Mouse (Mus musculus) R1 (cell line): ENCODE measurements around the gene Stk32c.
A peak's percentile ranks its signal among the peaks of the same experiment; 100 is the strongest.

Experiments
- DNase-seq: peaks from one replicate; pipeline ENCODE4 v3.0.0-alpha.2; 2018; ENCODE audit warnings: low read depth, low spot score

Stk32c gene

GRCm38 (mm10) chr7:139212754-139213745, at the start of gene Stk32c, which contains the start of gene Lrrc27:
Gene Stk32c (minus strand): TSS chr7:139213307.
Gene Lrrc27 (plus strand): TSS chr7:139212988.
- peak; percentile 99 for DNase-seq

DNA sequence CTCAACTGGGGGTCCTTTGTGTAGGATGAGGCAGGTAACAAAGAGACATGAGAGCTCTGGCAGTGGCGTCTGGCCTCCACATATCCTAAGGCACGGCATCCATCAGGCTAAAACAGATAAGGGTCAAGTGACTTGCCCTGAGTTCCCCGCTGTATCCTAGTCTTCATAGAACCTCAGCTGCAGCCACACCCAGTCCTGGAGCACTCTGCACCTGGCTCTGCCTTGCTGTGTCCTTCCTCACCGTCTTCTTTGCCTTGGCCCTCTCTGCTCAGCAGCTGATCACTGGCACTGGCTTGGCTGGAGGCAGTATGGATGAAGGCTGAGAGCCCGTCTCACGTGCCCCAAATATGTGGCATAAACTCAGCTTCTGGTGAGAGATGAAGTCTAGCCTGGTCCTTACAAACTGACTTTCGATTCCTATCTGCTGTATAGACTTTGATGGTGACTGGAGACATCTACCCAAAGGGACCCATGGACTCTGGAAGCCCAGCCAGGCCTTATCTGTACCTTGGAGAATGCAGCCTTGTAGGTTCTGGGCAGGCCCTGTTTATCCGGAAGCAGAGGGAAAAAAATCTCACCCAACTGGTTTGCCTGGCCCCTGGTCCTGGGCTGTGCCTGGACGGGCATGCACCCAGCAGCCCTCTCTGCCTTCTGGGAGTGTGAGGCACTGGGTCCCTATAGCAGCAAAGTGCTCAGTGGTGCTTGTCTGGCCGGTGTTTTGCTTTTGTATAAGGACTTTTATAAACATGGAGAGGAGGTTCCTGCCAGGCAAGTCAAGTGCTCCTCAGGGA, 44.8 kb upstream of the Stk32c start:
- DNase-seq, result no peak

DNA sequence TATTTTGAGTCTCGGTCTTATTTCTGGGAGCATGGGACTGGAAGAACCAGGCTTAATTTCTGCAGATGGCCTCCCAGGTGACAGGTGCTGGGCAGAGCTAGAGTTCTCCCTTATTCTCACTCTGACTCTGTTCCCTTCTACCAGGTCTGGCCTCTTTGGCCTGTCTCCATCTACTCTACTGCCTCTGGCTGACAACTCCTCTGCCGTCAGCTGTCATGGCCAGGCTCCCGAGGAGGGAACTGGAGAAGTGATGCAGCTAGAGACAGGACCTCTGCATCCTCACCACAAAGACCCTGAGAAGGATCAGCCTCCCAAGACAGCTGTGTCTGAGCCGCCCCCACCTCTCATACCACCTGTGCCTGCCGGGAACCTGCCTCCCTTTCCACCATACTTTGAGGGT, 41.5 kb upstream of the Stk32c start:
- no peak for DNase-seq

DNA sequence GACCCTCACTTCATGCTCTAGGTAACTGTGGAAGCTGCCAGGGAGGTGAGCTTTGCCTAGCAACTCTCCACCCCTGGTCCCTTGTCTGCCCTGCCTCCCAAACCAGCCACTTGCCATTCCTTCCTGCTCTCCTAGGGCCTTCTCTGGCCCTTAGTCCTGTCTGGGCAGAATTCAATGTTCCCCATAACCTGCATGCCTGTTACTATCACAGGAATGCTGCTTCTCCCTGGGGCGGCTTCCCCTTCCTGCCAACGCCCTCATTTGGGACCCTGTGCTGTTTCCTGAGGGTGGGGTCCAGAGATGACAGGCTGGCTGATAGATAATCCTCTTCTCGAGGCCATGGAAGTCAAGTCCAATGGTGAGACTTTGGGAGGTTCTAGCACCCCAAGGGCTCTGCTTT, 40.4 kb upstream of the Stk32c start:
- DNase-seq, result peak; percentile 55

GRCm38 (mm10) chr7:139252986-139253385, 39.9 kb upstream of the Stk32c start:
- DNase-seq, result no peak

- no peak for DNase-seq
Observed at GRCm38 (mm10) chr7:139252566-139252965, 39.5 kb upstream of the Stk32c start.

DNA sequence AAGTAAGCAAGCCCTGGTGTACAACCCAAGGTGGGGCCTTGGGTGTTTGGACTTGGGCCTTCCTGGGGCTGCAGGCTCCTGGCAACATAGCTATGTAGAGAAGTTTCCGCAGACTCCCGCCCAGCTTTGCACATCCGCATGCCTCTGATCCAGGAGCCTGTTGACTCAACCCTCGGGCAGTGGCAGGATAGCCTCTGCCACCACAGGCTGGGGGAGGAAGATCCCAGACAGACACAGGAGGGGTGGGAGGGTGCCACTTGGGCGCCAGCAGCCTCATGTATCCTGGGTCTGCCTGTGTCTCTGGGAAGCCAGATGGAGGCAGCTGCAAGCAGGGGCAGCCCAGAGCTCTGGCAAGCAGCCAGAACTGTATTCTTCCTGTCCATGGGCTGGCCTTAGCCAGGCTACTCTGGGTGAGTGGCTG, 38.8 kb upstream of the Stk32c start:
- DNase-seq, result no peak

DNA sequence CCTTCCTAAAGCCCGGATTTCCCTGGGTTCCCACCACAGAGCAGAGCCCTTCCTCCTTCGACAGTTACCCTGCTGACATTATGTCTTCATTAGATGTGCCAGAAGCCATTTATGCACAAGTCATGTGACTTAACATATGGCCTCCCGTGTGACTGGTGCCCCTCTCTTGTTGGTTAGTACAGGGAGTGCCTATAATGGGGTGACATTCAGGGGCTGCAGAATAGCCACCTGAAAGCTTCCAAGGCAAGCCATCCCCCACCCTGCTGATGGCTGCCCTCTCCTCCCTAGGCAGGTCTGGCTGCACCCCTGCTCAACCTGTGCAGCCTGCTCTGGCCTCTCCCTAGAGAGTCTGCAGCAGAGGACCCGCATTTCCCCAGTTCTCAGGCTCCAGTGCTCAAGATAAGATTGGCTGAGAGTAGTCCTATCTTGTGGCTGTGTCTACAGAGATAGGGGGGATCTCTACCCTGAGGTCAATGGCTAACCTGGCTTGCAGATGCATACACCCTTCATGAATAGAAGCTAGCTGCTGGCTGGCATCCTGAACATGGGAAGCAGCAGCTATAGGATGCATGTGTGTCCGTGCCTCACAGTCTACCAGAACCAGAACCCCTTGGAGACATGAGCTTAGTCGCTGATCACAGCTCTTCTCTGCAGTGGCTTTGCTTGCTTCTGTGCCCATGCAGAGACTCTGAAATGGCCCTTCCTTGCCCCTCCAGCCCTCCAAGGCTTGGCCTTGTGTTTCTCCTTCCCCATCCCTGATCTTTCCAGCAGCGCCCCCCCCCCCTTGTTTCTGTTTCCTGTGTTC, 36.5 kb upstream of the Stk32c start:
- no peak for DNase-seq

GRCm38 (mm10) chr7:139248615-139249405, 35.7 kb upstream of the Stk32c start:
- peak; percentile 38 for DNase-seq

DNA sequence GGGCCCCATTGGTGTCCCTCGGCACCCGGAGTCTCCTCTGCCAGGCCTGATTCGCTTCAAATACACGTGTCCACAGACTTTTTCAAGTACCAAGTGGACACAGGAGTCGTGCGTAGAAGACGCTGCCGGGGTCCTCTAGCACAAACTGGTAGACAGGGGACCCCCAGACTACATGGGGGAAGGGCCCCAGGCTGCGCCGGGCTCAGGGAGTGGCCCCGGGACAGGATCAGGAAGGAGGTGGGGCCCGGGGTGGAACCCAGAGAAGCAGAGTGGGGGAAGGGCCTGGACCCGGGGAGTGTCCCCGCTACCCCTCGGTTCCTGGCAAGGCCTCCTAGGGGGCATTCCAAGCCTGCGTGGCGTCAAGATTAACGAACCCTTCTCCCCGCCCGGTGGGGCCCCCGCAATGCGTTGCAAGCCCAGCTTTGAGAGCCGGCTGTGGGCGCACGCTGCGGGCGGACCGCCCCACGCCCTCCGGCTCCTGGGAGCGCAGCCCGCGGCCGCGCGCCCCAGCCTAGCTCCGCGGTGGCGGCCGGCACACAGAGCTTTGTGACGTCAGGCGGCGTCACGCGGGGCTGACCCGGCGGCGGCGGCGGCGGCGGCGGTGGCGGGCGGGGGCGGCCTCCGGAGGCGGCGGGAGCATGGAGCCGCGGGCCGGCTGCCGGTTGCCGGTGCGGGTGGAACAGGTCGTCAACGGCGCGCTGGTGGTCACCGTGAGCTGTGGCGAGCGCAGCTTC, 34.9 kb upstream of the Stk32c start, which contains the start of gene Pwwp2b:
Gene Pwwp2b, plus strand, starts transcription at position 602 of the 734 bp plus-strand sequence.
- peak; percentile 68 for DNase-seq

GRCm38 (mm10) chr7:139246931-139247880, 34.1 kb upstream of the Stk32c start:
- peak; percentile 43 for DNase-seq

GRCm38 (mm10) chr7:139246086-139246485, 33.0 kb upstream of the Stk32c start:
- DNase-seq, result no peak

DNA sequence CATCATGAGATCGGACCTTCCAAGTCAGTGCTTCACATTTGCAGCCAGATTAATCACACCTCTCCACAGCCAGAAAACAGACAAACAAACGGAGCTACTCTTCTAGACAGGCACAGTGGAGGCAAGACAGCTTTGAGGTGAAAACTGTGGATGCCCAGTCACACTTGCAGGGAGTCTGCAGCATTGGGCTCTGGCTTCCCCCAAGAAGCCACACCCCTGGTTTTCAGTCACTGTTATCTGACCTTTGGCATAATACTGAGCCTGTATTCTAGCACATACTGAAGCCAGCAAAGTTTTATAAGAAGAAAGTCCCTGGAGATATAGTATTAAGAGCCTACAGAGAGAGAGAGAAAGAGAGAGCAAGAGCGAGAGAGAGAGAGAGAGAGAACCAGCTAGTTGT, 26.3 kb upstream of the Stk32c start:
- DNase-seq, result no peak

DNA sequence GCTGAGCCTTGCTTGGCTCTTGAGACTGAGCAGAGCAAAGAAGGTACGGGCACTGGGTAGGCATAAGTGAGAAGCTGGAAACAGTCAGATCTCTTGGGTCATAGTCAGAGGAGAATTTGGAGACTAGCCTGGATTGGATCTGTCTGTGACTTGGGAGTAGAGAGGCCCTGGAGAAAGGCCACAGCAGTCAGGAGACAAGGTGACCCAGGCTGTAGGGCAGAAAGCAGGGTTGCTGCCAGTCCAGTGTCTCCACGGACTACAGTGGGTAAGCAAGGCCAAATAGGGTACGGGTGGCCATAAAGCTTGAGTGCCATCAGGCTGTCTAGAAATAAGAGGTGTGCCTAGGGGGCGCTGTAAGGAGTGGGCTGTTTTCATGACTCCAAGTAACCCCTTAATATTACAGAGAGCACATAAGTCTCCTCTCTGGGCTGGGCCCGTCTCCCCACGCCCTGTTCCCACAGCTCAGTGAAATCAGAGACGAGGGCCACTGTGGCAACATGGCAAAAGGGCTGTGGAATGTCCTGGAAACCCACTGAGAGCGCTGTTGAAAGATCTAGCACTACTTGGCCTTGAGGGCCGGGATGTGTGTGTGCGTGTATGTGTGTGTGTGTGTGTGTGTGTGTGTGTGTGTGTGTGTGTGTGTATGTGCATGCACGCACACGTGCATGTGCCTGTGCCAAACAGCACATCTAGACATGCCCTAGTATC, 22.7 kb upstream of the Stk32c start:
- no peak for DNase-seq

DNA sequence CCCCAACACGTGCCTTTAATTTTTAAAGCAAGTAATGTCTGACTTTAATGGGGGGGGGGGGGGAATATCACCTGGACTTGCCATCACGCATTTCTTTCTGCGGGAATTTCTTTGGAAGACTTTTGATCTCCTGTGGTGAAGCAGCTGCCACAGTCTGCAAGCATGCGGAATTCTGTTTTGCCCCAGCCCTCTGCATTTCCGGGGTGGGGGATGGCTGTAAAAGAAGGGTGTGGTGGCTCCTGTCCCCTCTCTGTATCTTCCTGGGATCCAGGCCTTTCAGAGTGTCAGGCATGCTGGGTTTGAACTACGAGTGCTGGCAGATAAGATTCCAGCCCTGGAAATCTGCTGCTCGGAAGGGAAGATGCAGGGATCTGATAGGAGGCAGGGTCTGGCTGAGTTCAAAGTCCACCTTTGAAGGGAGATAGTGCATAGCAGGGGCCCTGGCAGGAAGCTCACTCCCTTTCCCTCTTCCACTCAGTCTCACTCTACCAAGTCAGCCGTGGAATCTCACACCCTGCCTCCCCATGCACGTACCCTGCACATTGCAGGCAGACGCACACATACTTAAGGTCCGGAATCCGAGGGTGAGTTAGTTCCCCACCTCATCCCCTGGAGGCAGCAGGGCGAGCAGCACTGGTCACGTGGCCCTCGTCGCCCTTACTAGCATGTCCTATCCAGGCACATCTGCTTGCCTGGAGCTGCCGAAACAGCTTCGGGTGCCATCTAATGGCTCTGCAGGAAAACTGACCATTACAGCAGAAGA, 21.5 kb upstream of the Stk32c start:
- peak; percentile 88 for DNase-seq

DNA sequence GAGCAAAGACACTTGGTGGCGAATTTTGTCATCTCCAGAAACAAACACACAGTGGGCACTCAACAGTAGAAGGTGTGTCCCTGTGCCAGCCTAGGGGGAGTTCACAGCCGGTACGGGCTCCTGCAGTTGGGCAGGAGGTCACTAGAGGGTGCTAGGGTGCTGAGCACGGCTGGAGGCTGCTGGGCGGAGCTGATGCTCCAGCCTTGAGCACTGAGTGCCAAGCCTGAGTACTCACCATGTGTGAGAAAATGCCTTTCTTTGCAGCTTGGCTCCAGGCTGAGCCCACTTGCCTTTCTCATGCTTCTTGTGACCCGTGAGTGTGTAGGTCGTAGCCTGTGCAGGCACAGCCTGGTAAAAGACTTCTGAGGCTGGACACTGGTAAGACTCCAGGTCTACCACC, 20.6 kb upstream of the Stk32c start:
- peak; percentile 89 for DNase-seq

DNA sequence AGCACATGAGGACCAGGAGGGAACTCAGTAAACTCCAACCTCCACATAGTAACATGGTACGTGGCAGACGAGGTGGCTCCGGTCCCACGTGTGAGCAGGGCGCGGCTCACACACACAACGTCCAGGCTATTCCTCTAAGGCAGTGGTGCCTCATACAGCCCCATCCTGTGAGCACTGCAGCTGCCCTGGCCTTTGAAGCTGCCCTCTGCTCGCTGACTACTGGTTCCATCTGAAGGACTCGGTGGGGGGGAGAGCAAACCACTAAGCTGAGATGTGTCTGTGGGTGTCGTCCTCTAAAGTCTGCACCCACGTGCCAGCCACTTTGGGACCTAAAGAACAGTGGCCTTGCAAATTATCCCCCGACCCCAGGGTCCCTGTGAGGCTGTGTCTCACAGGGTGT, 17.1 kb upstream of the Stk32c start:
- DNase-seq, result no peak
